Mouse (Mus musculus): Measurements from ENCODE around the gene Acoxl. TPM values are rescaled to one million over a fixed set of nuclear protein-coding genes. Genes with fewer than 3 reads are reported as not detected.
"Not testable (repeated sequence)": the region's sequence is repeated elsewhere in the genome, so short reads cannot be mapped to it uniquely, and the experiment has no call there.

Gene Acoxl
- polyA plus RNA-seq, 1 experiment from 2014 or later: 0.34 TPM

DNA sequence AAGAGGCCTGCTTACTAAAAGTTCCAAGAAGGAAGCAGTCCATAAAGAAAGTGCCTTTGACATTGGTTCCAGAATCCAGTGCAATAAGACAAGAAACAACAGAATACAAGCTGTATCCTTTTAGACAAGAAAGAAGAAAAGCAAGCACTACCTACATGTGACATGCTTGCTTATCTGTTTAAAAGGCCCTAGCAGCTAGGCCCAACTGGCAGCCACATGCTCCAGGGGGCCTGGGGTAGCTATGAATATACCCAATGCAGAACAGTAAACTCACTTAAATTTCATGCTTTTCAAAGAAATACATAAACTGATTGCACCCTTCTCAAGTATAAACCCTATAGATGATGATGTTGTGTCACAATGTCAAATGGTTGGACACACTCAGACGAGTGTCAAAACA is 257.4 kb downstream of the Acoxl start:
- whole genome bisulfite sequencing: 79% methylated on average over 1 of the region's 1 CpGs
- H3K27me3 ChIP-seq (replicated peaks; ENCODE audit: control insufficient read depth, insufficient read depth, low read length): no peaks in the 10 kb centered on the region
- no peak overlapping the region for H3K9ac ChIP-seq (ENCODE audit: low read depth, low read length)
- DNase-seq (ENCODE audit: low spot score): no peak
- H3K27ac ChIP-seq (ENCODE audit: low read depth, low read length): no peak overlapping the region
- H3K4me3 ChIP-seq (ENCODE audit: low read depth, low read length): no peak overlapping the region
- H3K4me1 ChIP-seq (replicated peaks; ENCODE audit: control insufficient read depth, insufficient read depth, low read length): no peaks in the 10 kb centered on the region
- no peaks in the 10 kb centered on the region for H3K9me3 ChIP-seq (ENCODE audit: control insufficient read depth, low read length)
- H3K4me2 ChIP-seq: no peak overlapping the region
- no peak for ATAC-seq (replicated peaks; ENCODE audit: low FRiP score)
- no peaks in the 10 kb centered on the region for H3K36me3 ChIP-seq (ENCODE audit: control insufficient read depth, insufficient read depth, low read length)

DNA sequence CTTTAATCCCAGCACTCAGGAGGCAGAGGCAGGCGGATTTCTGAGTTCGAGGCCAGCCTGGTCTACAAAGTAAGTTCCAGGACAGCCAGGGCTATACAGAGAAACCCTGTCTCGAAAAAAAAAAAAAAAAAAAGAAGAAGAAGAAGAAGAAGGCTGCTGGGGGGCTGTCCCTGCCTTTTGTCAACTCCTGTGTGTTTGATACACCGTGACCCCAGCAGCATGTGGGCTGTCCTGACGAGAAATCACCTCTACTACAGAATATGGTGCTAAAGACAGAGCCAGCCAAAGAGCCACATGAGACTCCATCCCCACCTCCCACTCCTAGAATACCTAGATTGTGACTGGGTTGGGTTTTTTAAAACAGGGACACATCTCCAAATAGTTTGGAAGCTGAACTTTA is 259.4 kb downstream of the Acoxl start:
- not testable (repeated sequence) for H3K27ac ChIP-seq (ENCODE audit: low read depth, low read length); H3K4me2 ChIP-seq; H3K27me3 ChIP-seq (replicated peaks; ENCODE audit: control insufficient read depth, insufficient read depth, low read length); ATAC-seq (replicated peaks; ENCODE audit: low FRiP score); H3K4me3 ChIP-seq (ENCODE audit: low read depth, low read length); H3K36me3 ChIP-seq (ENCODE audit: control insufficient read depth, insufficient read depth, low read length); H3K4me1 ChIP-seq (replicated peaks; ENCODE audit: control insufficient read depth, insufficient read depth, low read length); DNase-seq (ENCODE audit: low spot score); H3K9ac ChIP-seq (ENCODE audit: low read depth, low read length); H3K9me3 ChIP-seq (ENCODE audit: control insufficient read depth, low read length)
- WGBS: 80% methylated on average over 4 of the region's 5 CpGs

DNA sequence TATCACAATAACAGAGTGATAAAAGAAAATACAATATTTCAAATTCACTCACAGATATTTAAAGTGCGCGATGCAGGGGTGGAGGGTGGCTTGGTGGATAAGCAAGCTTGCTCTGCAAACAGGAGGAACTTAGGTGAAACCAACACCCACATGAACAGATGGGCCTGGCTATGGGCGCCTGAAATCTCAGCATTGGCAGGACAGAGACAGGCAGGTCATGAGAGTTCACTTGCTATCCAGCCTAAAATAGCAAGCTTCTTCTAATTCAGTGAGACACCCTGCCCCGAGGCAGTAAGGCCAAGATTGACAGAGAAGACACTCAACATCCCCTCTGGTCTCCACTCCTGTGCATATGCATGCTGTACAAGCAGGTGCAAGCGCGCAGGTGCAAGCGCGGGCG is 263.4 kb downstream of the Acoxl start:
- Histone ChIP-seq H3K27me3 (replicated peaks; ENCODE audit: control insufficient read depth, insufficient read depth, low read length) (no peaks in the 10 kb centered on the region), H3K27ac (ENCODE audit: low read depth, low read length) (no peak overlapping the region), H3K4me2 (no peak overlapping the region), H3K9ac (ENCODE audit: low read depth, low read length) (no peak overlapping the region), H3K4me1 (replicated peaks; ENCODE audit: control insufficient read depth, insufficient read depth, low read length) (no peaks in the 10 kb centered on the region), H3K9me3 (ENCODE audit: control insufficient read depth, low read length) (no peaks in the 10 kb centered on the region), H3K4me3 (ENCODE audit: low read depth, low read length) (no peak overlapping the region), H3K36me3 (ENCODE audit: control insufficient read depth, insufficient read depth, low read length) (no peaks in the 10 kb centered on the region)
- no peak for DNase-seq (ENCODE audit: low spot score)
- WGBS: 88% methylated on average over 9 of the region's 9 CpGs
- ATAC-seq (replicated peaks; ENCODE audit: low FRiP score): no peak

DNA sequence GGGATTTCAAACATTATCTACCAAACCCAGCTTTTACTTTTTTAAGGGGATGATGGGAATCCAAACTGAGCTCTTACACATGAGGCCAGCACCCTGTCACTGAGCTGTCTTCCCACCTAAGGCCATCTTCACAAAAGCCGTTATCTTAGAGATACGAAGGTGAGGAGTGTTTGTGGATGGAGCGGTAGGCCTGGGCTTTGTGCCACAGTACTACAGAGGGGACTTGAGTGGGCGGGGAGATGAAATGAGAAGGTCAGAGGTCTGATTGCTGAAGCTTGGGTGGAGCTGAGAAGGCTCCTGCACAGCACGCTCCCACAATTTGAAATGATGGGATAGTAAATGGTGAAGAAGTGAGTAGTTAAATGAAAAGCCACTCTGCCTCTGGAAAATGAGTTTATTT is 266.1 kb downstream of the Acoxl start:
- ATAC-seq (replicated peaks; ENCODE audit: low FRiP score) (no peak), DNase-seq (ENCODE audit: low spot score) (no peak)
- Histone ChIP-seq H3K4me1 (replicated peaks; ENCODE audit: control insufficient read depth, insufficient read depth, low read length) (no peaks in the 10 kb centered on the region), H3K4me3 (ENCODE audit: low read depth, low read length) (no peak overlapping the region), H3K9ac (ENCODE audit: low read depth, low read length) (no peak overlapping the region), H3K27ac (ENCODE audit: low read depth, low read length) (no peak overlapping the region), H3K27me3 (replicated peaks; ENCODE audit: control insufficient read depth, insufficient read depth, low read length) (no peaks in the 10 kb centered on the region), H3K4me2 (no peak overlapping the region), H3K36me3 (ENCODE audit: control insufficient read depth, insufficient read depth, low read length) (no peaks in the 10 kb centered on the region), H3K9me3 (ENCODE audit: control insufficient read depth, low read length) (no peaks in the 10 kb centered on the region)
- WGBS: 66% methylated on average over 5 of the region's 5 CpGs

DNA sequence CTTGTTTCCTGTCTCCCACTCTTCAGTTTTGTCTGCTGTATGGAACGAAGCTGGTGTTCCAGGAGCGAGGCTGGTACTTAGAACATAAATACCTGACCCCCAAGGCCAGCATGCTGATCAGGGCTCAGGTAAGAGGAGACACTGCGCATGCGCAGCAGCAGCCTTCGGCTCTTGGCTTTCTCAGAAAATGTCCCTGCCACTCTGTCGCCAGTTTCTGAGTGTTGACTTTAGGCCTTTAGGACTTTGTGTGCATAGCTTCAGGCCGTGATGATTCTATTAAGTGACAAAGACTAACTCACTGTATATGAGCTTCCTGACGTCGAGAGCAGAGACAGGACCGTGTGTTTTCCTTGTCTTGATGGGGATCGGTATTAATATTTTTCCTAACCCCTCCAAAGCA is 267.0 kb downstream of the Acoxl start:
- 75% methylated on average over 11 of the region's 11 CpGs for WGBS
- H3K27ac ChIP-seq (ENCODE audit: low read depth, low read length): no peak overlapping the region
- no peak overlapping the region for H3K4me2 ChIP-seq
- ATAC-seq (replicated peaks; ENCODE audit: low FRiP score) (no peak), DNase-seq (ENCODE audit: low spot score) (no peak)
- H3K4me3 ChIP-seq (ENCODE audit: low read depth, low read length): no peak overlapping the region
- H3K36me3 ChIP-seq (ENCODE audit: control insufficient read depth, insufficient read depth, low read length): no peaks in the 10 kb centered on the region
- H3K9me3 ChIP-seq (ENCODE audit: control insufficient read depth, low read length): no peaks in the 10 kb centered on the region
- no peaks in the 10 kb centered on the region for H3K4me1 ChIP-seq (replicated peaks; ENCODE audit: control insufficient read depth, insufficient read depth, low read length)
- H3K27me3 ChIP-seq (replicated peaks; ENCODE audit: control insufficient read depth, insufficient read depth, low read length): no peaks in the 10 kb centered on the region
- no peak overlapping the region for H3K9ac ChIP-seq (ENCODE audit: low read depth, low read length)

DNA sequence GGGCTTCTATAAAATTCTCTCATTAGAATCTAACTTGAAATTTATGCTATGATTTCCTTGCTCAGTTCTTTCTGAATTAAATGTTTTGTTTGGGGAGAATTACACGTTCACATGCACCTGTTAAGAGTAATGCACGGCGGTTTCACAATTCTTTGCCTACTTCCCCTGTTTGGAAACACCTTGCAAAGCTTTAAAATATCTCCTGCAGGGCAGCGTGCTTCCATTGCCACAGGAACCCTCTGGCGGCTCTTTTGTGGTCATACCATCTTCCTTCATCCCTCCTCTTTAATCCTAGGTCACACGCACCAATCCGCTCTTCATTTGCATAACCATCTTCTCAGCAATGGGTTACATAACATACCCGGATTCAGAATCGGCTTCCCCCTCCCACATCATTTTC is 272.9 kb downstream of the Acoxl start:
- ATAC-seq (replicated peaks; ENCODE audit: low FRiP score): no peak
- no peak for DNase-seq (ENCODE audit: low spot score)
- H3K36me3 ChIP-seq (ENCODE audit: control insufficient read depth, insufficient read depth, low read length): no peaks in the 10 kb centered on the region
- no peaks in the 10 kb centered on the region for H3K4me1 ChIP-seq (replicated peaks; ENCODE audit: control insufficient read depth, insufficient read depth, low read length)
- no peak overlapping the region for H3K4me3 ChIP-seq (ENCODE audit: low read depth, low read length)
- 69% methylated on average over 9 of the region's 9 CpGs for WGBS
- no peak overlapping the region for H3K9ac ChIP-seq (ENCODE audit: low read depth, low read length)
- no peak overlapping the region for H3K4me2 ChIP-seq
- H3K27ac ChIP-seq (ENCODE audit: low read depth, low read length): no peak overlapping the region
- no peaks in the 10 kb centered on the region for H3K27me3 ChIP-seq (replicated peaks; ENCODE audit: control insufficient read depth, insufficient read depth, low read length)
- no peaks in the 10 kb centered on the region for H3K9me3 ChIP-seq (ENCODE audit: control insufficient read depth, low read length)

DNA sequence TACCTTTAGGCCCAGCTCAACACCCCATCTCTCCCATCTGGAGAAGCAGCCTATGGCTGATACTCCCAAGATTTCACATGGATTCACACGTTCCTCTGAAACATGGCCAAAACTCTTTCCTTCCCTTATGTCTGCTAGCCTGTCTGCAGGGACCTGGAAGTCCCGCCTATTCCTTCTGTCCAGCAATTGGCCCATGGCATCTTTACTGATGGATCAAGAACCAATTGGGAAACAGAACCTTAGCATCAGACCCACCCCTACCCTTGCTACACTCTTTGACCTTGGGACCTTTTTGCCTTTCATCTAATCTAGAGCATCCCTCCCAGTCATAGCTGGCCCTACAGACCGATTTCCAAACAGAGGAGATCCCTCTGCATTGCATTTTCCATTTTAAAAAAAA is 275.9 kb downstream of the Acoxl start:
- WGBS: 73% methylated on average over 3 of the region's 3 CpGs
- Histone ChIP-seq H3K9ac (ENCODE audit: low read depth, low read length) (no peak overlapping the region), H3K27me3 (replicated peaks; ENCODE audit: control insufficient read depth, insufficient read depth, low read length) (no peaks in the 10 kb centered on the region), H3K4me3 (ENCODE audit: low read depth, low read length) (no peak overlapping the region), H3K27ac (ENCODE audit: low read depth, low read length) (no peak overlapping the region), H3K4me1 (replicated peaks; ENCODE audit: control insufficient read depth, insufficient read depth, low read length) (no peaks in the 10 kb centered on the region), H3K9me3 (ENCODE audit: control insufficient read depth, low read length) (no peaks in the 10 kb centered on the region), H3K4me2 (no peak overlapping the region), H3K36me3 (ENCODE audit: control insufficient read depth, insufficient read depth, low read length) (no peaks in the 10 kb centered on the region)
- no peak for ATAC-seq (replicated peaks; ENCODE audit: low FRiP score)
- no peak for DNase-seq (ENCODE audit: low spot score)

DNA sequence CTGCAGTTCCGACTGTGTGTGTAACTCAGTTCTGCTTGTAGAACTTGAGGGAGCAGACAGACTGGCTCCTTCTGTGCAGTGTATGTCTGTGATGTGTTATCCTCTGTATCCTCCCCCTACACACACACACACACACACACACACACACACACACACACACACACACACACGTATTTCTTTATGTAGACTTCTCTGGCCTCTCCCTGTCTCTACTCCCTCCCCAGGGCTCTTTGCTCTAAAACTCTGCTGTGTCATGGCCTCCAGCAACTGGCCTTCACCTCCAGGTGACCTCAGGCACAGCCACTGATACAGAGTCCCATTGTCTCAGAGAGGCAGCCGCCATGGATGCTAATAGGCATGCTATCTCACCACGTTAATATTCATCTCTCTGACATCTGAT is 276.9 kb downstream of the Acoxl start:
- DNase-seq (ENCODE audit: low spot score) (no peak), ATAC-seq (replicated peaks; ENCODE audit: low FRiP score) (no peak)
- H3K4me1 ChIP-seq (replicated peaks; ENCODE audit: control insufficient read depth, insufficient read depth, low read length): no peaks in the 10 kb centered on the region
- WGBS: 47% methylated on average over 4 of the region's 4 CpGs
- H3K27me3 ChIP-seq (replicated peaks; ENCODE audit: control insufficient read depth, insufficient read depth, low read length): 0 out of 2 replicates have a peak, but pooled peaks cover 4% of the 10 kb centered on the region
- H3K4me3 ChIP-seq (ENCODE audit: low read depth, low read length): no peak overlapping the region
- H3K36me3 ChIP-seq (ENCODE audit: control insufficient read depth, insufficient read depth, low read length): no peaks in the 10 kb centered on the region
- H3K9me3 ChIP-seq (ENCODE audit: control insufficient read depth, low read length): no peaks in the 10 kb centered on the region
- H3K4me2 ChIP-seq: no peak overlapping the region
- no peak overlapping the region for H3K9ac ChIP-seq (ENCODE audit: low read depth, low read length)
- no peak overlapping the region for H3K27ac ChIP-seq (ENCODE audit: low read depth, low read length)

DNA sequence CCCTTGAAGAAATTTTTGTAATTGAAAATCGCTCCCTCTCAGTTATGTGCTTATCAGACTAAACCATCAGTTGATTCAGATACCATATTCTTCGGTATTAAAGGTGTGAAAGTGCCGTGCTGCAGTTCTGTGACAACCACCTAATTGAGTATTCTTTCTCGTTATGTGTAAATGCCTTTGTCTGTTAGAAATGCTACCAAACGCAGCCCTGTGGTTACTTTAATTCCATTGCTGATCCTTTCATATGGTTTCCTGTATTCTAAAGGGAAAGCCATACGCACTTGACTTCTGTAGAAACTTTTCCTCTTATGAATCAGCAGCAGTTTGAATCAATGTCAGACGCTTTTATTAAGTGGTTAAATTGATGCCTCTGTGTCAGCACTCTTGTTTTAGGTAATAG is 278.9 kb downstream of the Acoxl start:
- DNase-seq (ENCODE audit: low spot score) (no peak), ATAC-seq (replicated peaks; ENCODE audit: low FRiP score) (no peak)
- WGBS: 78% methylated on average over 7 of the region's 7 CpGs
- no peak overlapping the region for H3K27ac ChIP-seq (ENCODE audit: low read depth, low read length)
- no peak overlapping the region for H3K4me2 ChIP-seq
- H3K4me3 ChIP-seq (ENCODE audit: low read depth, low read length): no peak overlapping the region
- no peaks in the 10 kb centered on the region for H3K9me3 ChIP-seq (ENCODE audit: control insufficient read depth, low read length)
- H3K27me3 ChIP-seq (replicated peaks; ENCODE audit: control insufficient read depth, insufficient read depth, low read length): peaks cover 14% of the 10 kb centered on the region
- no peak overlapping the region for H3K9ac ChIP-seq (ENCODE audit: low read depth, low read length)
- H3K36me3 ChIP-seq (ENCODE audit: control insufficient read depth, insufficient read depth, low read length): no peaks in the 10 kb centered on the region
- peaks cover 1% of the 10 kb centered on the region; the same call in 1 of the 2 replicates for H3K4me1 ChIP-seq (replicated peaks; ENCODE audit: control insufficient read depth, insufficient read depth, low read length)
